Mouse (Mus musculus) heart, adult 18-20 months (tissue): Measurements from ENCODE around the gene Eif3l. TPM values are rescaled to one million over a fixed set of nuclear protein-coding genes. Genes with fewer than 3 reads are reported as not detected.

ENCODE experiments used
- DNase-seq, 2 experiments: peaks; one replicate each; pipeline ENCODE4 v3.0.0; 2021 to 2022; ENCODE audit warnings: mixed read lengths in 1 of 2
- total RNA-seq, 2 experiments: library from RNA; stranded (reverse); gene quantifications; 2 replicates each; pipeline ENCODE4 v1.2.3; 2021

Gene Eif3l
- total RNA-seq, 2 experiments from 2014 or later: 70.4 to 73.8 TPM

GRCm38 (mm10) chr15:79050160-79050845, 24.7 kb upstream of the Eif3l start:
- no peak for DNase-seq

- DNase-seq: no peak
Observed at GRCm38 (mm10) chr15:79050964-79051363, 24.0 kb upstream of the Eif3l start.

GRCm38 (mm10) chr15:79051461-79052360, 23.3 kb upstream of the Eif3l start:
- DNase-seq: no peak

GRCm38 (mm10) chr15:79052366-79052765, 22.6 kb upstream of the Eif3l start:
- no peak for DNase-seq

GRCm38 (mm10) chr15:79056601-79057000, 18.4 kb upstream of the Eif3l start:
- DNase-seq: no peak

- DNase-seq: no peak
Observed at GRCm38 (mm10) chr15:79057850-79058249, 17.1 kb upstream of the Eif3l start.

GRCm38 (mm10) chr15:79060887-79061565, 14.0 kb upstream of the Eif3l start:
- DNase-seq: no peak

GRCm38 (mm10) chr15:79062376-79063159, 12.4 kb upstream of the Eif3l start, which contains the start of gene Ankrd54:
Gene Ankrd54 (minus strand): TSS chr15:79062893.
- peak; percentile 98 to 100 for DNase-seq

- DNase-seq: no peak
Observed at GRCm38 (mm10) chr15:79063160-79063740, 11.7 kb upstream of the Eif3l start.

- DNase-seq: no peak
Observed at GRCm38 (mm10) chr15:79065086-79065770, 9.8 kb upstream of the Eif3l start.

- no peak for DNase-seq
Observed at GRCm38 (mm10) chr15:79066276-79066675, 8.7 kb upstream of the Eif3l start.

GRCm38 (mm10) chr15:79067631-79068030, 7.3 kb upstream of the Eif3l start:
- DNase-seq: no peak

GRCm38 (mm10) chr15:79068416-79068815, 6.6 kb upstream of the Eif3l start:
- no peak for DNase-seq

- DNase-seq: peak; percentile 54 to 60
Observed at GRCm38 (mm10) chr15:79071117-79072039, 3.6 kb upstream of the Eif3l start.

GRCm38 (mm10) chr15:79073752-79074151, 1.2 kb upstream of the Eif3l start:
- DNase-seq: no peak

GRCm38 (mm10) chr15:79074446-79074845, 533 bp upstream of the Eif3l start:
- DNase-seq: no peak

GRCm38 (mm10) chr15:79075658-79076365, 833 bp downstream of the Eif3l start:
- DNase-seq: no peak

- DNase-seq: no peak
Observed at GRCm38 (mm10) chr15:79079567-79079966, 4.6 kb downstream of the Eif3l start.

- no peak for DNase-seq
Observed at GRCm38 (mm10) chr15:79092284-79092683, 17.3 kb downstream of the Eif3l start.
